Mouse (Mus musculus) myocyte (in vitro differentiated cells): ENCODE results near the gene 1700088E04Rik. TPM values are rescaled to one million over a fixed set of nuclear protein-coding genes. Genes with fewer than 3 reads are reported as not detected.

Experiments
- H3K27me3 ChIP-seq: one replicate; pipeline ENCODE4 v1.6.1; 2011; ENCODE audit not compliant: control insufficient read depth, insufficient read depth, insufficient read length
- H3K36me3 ChIP-seq: one replicate; pipeline ENCODE4 v1.6.1; 2011; ENCODE audit not compliant: control insufficient read depth, insufficient read depth
- H3K4me2 ChIP-seq: one replicate; pipeline ENCODE4 v1.6.1; 2011; ENCODE audit warnings: low read depth, control low read depth
- H3K4me3 ChIP-seq: one replicate; pipeline ENCODE4 v1.5.1; 2011; ENCODE audit warnings: mild to moderate bottlenecking, control low read depth, moderate library complexity
- H3K79me2 ChIP-seq: one replicate; pipeline ENCODE4 v1.6.1; 2011; ENCODE audit not compliant: control insufficient read depth, insufficient read depth
- H3ac ChIP-seq: one replicate; pipeline ENCODE4 v1.6.1; 2011; ENCODE audit not compliant: control insufficient read depth, insufficient read length
- CEBPB ChIP-seq: IDR thresholded peaks from 2 replicates; pipeline ENCODE4 v1.6.1; 2011; ENCODE audit warnings: mild to moderate bottlenecking, moderate library complexity; ENCODE audit not compliant: poor library complexity, insufficient read depth, severe bottlenecking
- E2F4 ChIP-seq: IDR thresholded peaks from one replicate; pipeline ENCODE4 v1.6.1; 2011; ENCODE audit warnings: mild to moderate bottlenecking, control low read depth, moderate library complexity; ENCODE audit not compliant: insufficient read depth
- MAX ChIP-seq: IDR thresholded peaks from one replicate; pipeline ENCODE4 v1.6.1; 2011; ENCODE audit warnings: low read depth, mild to moderate bottlenecking, control low read depth
- MYOD1 ChIP-seq, 3 experiments: IDR thresholded peaks; one replicate each; pipeline ENCODE4 v1.6.1; 2011; ENCODE audit warnings: control low read depth in 2 of 3, low read depth in 2 of 3, mild to moderate bottlenecking in 2 of 3, moderate library complexity in 1 of 3; ENCODE audit not compliant: insufficient read length in 2 of 3, control insufficient read depth in 1 of 3
- MYOG ChIP-seq, 3 experiments: IDR thresholded peaks; one replicate each; pipeline ENCODE4 v1.6.1; 2011; ENCODE audit warnings: control low read depth in 2 of 3, low read depth in 2 of 3, mild to moderate bottlenecking in 2 of 3; ENCODE audit not compliant: insufficient read length in 2 of 3, control insufficient read depth in 1 of 3, insufficient read depth in 1 of 3
- POLR2A ChIP-seq: IDR thresholded peaks from one replicate; pipeline ENCODE4 v1.6.1; 2011; ENCODE audit warnings: low read depth, mild to moderate bottlenecking, control low read depth, moderate library complexity; ENCODE audit not compliant: insufficient read length
- POLR2AphosphoS2 ChIP-seq: IDR thresholded peaks from one replicate; pipeline ENCODE4 v1.6.1; 2011; ENCODE audit warnings: low read depth, control low read depth; ENCODE audit not compliant: insufficient read length
- REST ChIP-seq: IDR thresholded peaks from one replicate; pipeline ENCODE4 v1.6.1; 2011; ENCODE audit warnings: mild to moderate bottlenecking, control low read depth, moderate library complexity; ENCODE audit not compliant: insufficient read depth, insufficient read length
- SRF ChIP-seq: IDR thresholded peaks from one replicate; pipeline ENCODE4 v1.6.1; 2011; ENCODE audit warnings: low read depth; ENCODE audit not compliant: control insufficient read depth, insufficient read length
- TCF12 ChIP-seq: IDR thresholded peaks from one replicate; pipeline ENCODE4 v1.6.1; 2011; ENCODE audit warnings: mild to moderate bottlenecking, control low read depth; ENCODE audit not compliant: poor library complexity, insufficient read depth, severe bottlenecking
- TCF3 ChIP-seq: IDR thresholded peaks from one replicate; pipeline ENCODE4 v1.6.1; 2011; ENCODE audit warnings: low read depth, control low read depth; ENCODE audit not compliant: insufficient read length
- USF1 ChIP-seq: IDR thresholded peaks from one replicate; pipeline ENCODE4 v1.6.1; 2011; ENCODE audit warnings: low read depth, mild to moderate bottlenecking, control low read depth, moderate library complexity
- polyA plus RNA-seq: library from polyadenylated mRNA; unstranded; fragments of >200 nt; fragmentation: generic; extraction: Trizol; gene quantifications from one replicate; pipeline ENCODE4 v1.2.1, GENCODE M21; 2012; ENCODE audit warnings: missing spikeins

The 1700088E04Rik gene
- polyA plus RNA-seq, 1 experiment = 15.2 TPM

GRCm38 (mm10) chr15:79110528-79110927 lies 30.5 kb downstream of the 1700088E04Rik start:
- Histone ChIP-seq H3K27me3 (no peaks in the 10 kb centered on the region), H3K4me3 (peak overlapping the region; percentile 49), H3ac (no peak overlapping the region), H3K36me3 (peaks cover 11% of the 10 kb centered on the region), H3K79me2 (peaks cover 19% of the 10 kb centered on the region), H3K4me2 (peak overlapping the region; percentile 87)
- TF ChIP-seq TCF3 = no peak
- TF ChIP-seq CEBPB = 0 out of 2 replicates have a peak, but pooled peaks have one; percentile 43

DNA sequence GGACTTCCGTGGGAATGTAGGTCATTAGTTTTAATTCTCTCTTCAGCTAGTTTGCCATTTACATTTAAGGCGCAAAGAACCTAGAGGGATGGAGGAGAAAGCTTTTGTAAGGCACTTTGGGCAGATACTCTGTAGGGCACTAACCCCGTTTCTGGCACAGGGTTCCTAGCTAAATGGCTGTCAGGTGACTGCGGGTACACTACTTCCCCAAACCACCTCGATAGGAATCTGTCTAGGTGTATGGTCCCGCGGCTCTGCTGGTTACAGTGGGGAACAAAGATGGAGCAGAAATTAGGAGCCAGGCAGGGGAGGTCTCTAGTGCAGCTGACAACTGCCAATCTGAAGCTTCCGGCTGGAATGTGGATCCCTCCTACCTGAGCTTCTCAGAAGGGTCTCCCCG lies 31.0 kb downstream of the 1700088E04Rik start:
- no peak for TF ChIP-seq USF1
- no peak for TF ChIP-seq E2F4
- no peak for TF ChIP-seq TCF3
- TF ChIP-seq MYOD1 (IDR thresholded peaks at IDR 0.05; ENCODE audit: control insufficient read depth in 1 of 3, insufficient read length in 2 of 3, low read depth in 2 of 3) = no peak
- TF ChIP-seq MYOG (IDR thresholded peaks at IDR 0.05; ENCODE audit: control insufficient read depth in 1 of 3, insufficient read depth in 1 of 3, insufficient read length in 2 of 3, low read depth in 2 of 3) = no peak
- TF ChIP-seq TCF12 = no peak
- no peak for TF ChIP-seq REST
- no peak for TF ChIP-seq POLR2A
- no peak for TF ChIP-seq SRF
- TF ChIP-seq CEBPB = no peak
- Histone ChIP-seq H3K36me3 (peaks cover 6% of the 10 kb centered on the region), H3ac (peak overlapping the region; percentile 33), H3K4me3 (peak overlapping the region; percentile 49), H3K27me3 (no peaks in the 10 kb centered on the region), H3K79me2 (peaks cover 19% of the 10 kb centered on the region), H3K4me2 (peak overlapping the region; percentile 87)

DNA sequence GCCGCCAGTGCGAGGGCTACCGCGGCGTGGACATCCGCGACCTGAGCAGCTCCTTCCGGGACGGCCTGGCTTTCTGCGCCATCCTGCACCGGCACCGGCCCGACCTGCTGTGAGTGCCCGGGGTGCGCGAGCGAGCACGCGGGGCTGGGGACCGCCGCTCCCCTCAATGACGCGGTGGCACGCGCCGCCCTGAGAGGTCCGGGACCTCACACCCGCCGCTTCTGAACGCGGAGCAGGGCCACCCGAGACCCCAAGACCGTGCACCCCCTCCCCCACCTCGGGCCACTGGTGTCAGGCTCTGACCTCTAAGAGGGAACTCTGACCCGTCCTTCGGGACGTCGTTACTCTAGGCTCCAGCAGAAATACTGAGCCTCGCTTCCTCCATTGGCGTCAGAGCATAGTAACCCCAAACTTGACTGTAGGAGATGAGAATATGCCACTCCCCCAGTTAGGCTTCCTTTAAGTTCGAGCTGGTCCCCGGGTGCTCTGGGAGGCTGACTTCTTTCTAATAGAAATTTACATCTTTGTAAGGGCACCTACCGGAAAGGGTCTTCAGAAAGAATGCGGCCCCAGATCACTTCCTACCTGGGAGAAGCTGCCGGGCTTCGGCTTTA lies 31.6 kb downstream of the 1700088E04Rik start:
- Histone ChIP-seq H3K4me2 (peak overlapping the region; percentile 87), H3ac (peak overlapping the region; percentile 33), H3K27me3 (no peaks in the 10 kb centered on the region), H3K36me3 (peaks cover 2% of the 10 kb centered on the region), H3K4me3 (peak overlapping the region; percentile 49), H3K79me2 (peaks cover 19% of the 10 kb centered on the region)
- peak in 1 of 3 experiments; percentile 7 for TF ChIP-seq MYOD1 (IDR thresholded peaks at IDR 0.05; ENCODE audit: control insufficient read depth in 1 of 3, insufficient read length in 2 of 3, low read depth in 2 of 3)
- TF ChIP-seq REST = no peak

GRCm38 (mm10) chr15:79108421-79109320 lies 32.4 kb downstream of the 1700088E04Rik start, which contains the start of gene Micall1:
Micall1 (plus strand) TSS chr15:79108898.
- Histone ChIP-seq H3K4me2 (peak within 1 kb of the TSS; percentile 98), H3K36me3 (no peaks in the 10 kb centered on the region), H3K79me2 (peaks cover 19% of the 10 kb centered on the region), H3K4me3 (peak within 1 kb of the TSS; percentile 49), H3K27me3 (no peaks in the 10 kb centered on the region), H3ac (peak within 1 kb of the TSS; percentile 33)
- TF ChIP-seq TCF3 (peak; percentile 9), MYOD1 (IDR thresholded peaks at IDR 0.05; ENCODE audit: control insufficient read depth in 1 of 3, insufficient read length in 2 of 3, low read depth in 2 of 3) (peak in 1 of 3 experiments; percentile 13), MYOG (IDR thresholded peaks at IDR 0.05; ENCODE audit: control insufficient read depth in 1 of 3, insufficient read depth in 1 of 3, insufficient read length in 2 of 3, low read depth in 2 of 3) (no peak), POLR2A (peak; percentile 68), POLR2AphosphoS2 (peak; percentile 62)

DNA sequence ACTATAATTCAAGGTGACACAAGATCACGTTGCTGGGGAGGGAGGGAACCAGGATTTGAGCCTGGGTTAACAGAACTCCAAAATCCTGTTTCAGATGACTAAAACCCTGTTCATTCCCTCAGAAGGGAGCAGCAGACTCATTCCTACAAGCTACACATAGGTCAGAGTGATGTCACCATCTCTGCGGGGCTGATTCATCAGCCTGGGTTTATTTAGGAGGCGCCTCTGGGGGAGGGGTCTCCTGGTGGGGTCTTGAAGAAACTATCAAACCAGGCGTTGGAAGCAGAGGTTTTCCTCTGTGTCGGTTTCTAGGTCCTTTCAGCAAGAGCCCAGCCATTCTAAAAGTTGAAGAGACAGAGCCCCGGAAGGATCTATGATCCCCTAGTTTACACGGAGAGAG lies 33.1 kb downstream of the 1700088E04Rik start:
- TF ChIP-seq TCF12 = no peak
- no peak for TF ChIP-seq TCF3
- H3ac ChIP-seq = peak overlapping the region; percentile 33
- no peaks in the 10 kb centered on the region for H3K36me3 ChIP-seq
- H3K79me2 ChIP-seq = peaks cover 19% of the 10 kb centered on the region
- peak overlapping the region; percentile 49 for H3K4me3 ChIP-seq
- H3K27me3 ChIP-seq = no peaks in the 10 kb centered on the region
- peak overlapping the region; percentile 98 for H3K4me2 ChIP-seq

DNA sequence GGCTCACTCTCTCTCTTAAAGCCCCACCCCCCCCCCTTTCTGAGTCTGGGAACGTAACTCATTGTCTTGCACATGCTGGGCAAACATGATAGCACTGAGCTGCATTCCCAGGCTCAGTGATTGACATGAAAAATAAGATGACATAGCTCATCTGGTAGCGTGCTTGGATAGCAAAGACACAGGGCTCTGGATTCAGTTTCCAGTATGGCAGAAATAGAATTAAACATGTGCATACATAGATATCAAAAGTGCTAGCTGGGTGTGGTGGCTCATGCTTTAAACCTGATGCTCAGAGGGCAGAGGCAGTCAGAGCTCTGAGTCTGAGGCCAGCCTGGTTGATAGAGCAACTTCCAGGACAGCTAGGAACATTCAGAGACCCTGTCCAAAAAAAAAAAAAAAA lies 35.2 kb downstream of the 1700088E04Rik start:
- no peak for TF ChIP-seq E2F4
- no peak for TF ChIP-seq TCF3
- TF ChIP-seq POLR2AphosphoS2 = no peak
- TF ChIP-seq CEBPB = no peak
- TF ChIP-seq POLR2A = no peak
- no peak for TF ChIP-seq MAX
- no peak for TF ChIP-seq REST
- no peak for TF ChIP-seq SRF
- no peak for TF ChIP-seq MYOG (IDR thresholded peaks at IDR 0.05; ENCODE audit: control insufficient read depth in 1 of 3, insufficient read depth in 1 of 3, insufficient read length in 2 of 3, low read depth in 2 of 3)
- no peak for TF ChIP-seq TCF12
- no peak overlapping the region for H3K4me2 ChIP-seq
- no peaks in the 10 kb centered on the region for H3K27me3 ChIP-seq
- no peak overlapping the region for H3ac ChIP-seq
- peaks cover 11% of the 10 kb centered on the region for H3K79me2 ChIP-seq
- H3K4me3 ChIP-seq = no peak overlapping the region
- no peaks in the 10 kb centered on the region for H3K36me3 ChIP-seq
